ENCODE assay signal across 8 mouse cellular contexts in the genomic region with DNA sequence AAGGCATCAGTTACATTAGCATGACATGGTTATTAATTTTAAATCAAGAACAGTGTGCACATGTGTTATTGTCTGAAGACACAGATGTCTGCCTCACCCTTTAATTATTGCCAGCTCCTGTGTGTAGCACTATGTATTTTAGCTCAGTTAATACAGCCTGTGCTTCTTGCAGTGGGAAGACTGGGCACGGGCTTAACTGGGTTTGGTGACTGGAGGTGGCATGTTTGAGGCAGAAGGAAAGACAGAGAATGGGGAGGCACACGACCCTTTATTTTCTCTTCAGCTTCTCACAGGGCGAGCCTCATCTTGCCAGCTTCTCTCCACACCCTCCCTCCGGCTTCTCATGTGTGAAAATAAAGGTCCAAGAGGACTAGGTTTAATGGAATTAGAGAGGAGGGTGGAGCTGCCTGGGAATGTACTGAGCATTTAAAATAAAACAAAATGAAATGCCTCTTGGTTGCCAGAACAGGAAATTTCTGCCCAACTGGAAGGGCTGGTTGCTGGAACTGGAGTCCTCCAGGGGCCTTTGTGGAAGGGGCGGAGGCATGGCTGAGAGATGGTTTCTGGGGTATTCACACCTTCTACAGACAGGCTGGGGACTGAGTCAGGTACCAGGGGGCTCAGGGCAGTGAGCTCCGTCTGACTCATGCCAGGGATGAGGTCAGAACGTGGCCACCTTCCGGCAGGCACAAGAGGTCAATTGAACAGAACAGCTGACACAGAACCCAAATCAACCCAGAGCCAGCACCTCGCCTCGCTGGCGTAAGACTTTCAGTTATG. TPM values are rescaled to one million over a fixed set of nuclear protein-coding genes. Genes with fewer than 3 reads are reported as not detected.
A peak's percentile ranks its signal among the peaks of the same experiment; 100 is the strongest.
DNase-seq lines count a peak whose midpoint lies in the region; ATAC-seq lines count a peak whose summit lies in the region.

No protein-coding gene starts in this region.

- ATAC-seq in forebrain, embryonic 16.5 days = peak; percentile 54; the same call in 1 of the 2 replicates
- no peak for ATAC-seq in forebrain, embryonic 13.5 days
- peak; percentile 71 for ATAC-seq in lung, embryonic 16.5 days (ENCODE audit: low read depth)

- H3K4me3 ChIP-seq in forebrain, embryonic 16.5 days (replicated peaks; ENCODE audit: low read length) = no peak overlapping the region
- no peak overlapping the region for H3K4me3 ChIP-seq in forebrain, embryonic 13.5 days
- H3K4me3 ChIP-seq in lung, embryonic 16.5 days (ENCODE audit: low read length) = no peak overlapping the region

- H3K4me1 ChIP-seq in forebrain, embryonic 16.5 days (replicated peaks; ENCODE audit: control insufficient read depth, insufficient read depth, low read length) = peaks cover 3% of the 10 kb centered on the region; the same call in 1 of the 2 replicates
- no peaks in the 10 kb centered on the region for H3K4me1 ChIP-seq in forebrain, embryonic 13.5 days
- peaks cover 20% of the 10 kb centered on the region for H3K4me1 ChIP-seq in lung, embryonic 16.5 days (replicated peaks; ENCODE audit: control insufficient read depth, insufficient read depth, low read length)

- no peaks in the 10 kb centered on the region for H3K27me3 ChIP-seq in forebrain, embryonic 16.5 days (replicated peaks; ENCODE audit: control insufficient read depth, insufficient read depth, low read length)
- H3K27me3 ChIP-seq in forebrain, embryonic 13.5 days = no peaks in the 10 kb centered on the region
- no peaks in the 10 kb centered on the region for H3K27me3 ChIP-seq in lung, embryonic 16.5 days (ENCODE audit: control insufficient read depth, insufficient read depth, low read depth, low read length)

- H3K36me3 ChIP-seq in forebrain, embryonic 16.5 days (ENCODE audit: control insufficient read depth, insufficient read depth) = no peaks in the 10 kb centered on the region
- H3K36me3 ChIP-seq in forebrain, embryonic 13.5 days (ENCODE audit: poor library complexity, severe bottlenecking) = no peaks in the 10 kb centered on the region
- no peaks in the 10 kb centered on the region for H3K36me3 ChIP-seq in lung, embryonic 16.5 days (ENCODE audit: control insufficient read depth, insufficient read depth, low read length)

- no peak overlapping the region for H3K27ac ChIP-seq in forebrain, embryonic 16.5 days (ENCODE audit: low read length)
- H3K27ac ChIP-seq in forebrain, embryonic 13.5 days = no peak overlapping the region
- peak overlapping the region; percentile 87 for H3K27ac ChIP-seq in lung, embryonic 16.5 days (ENCODE audit: low read length)

- WGBS in forebrain, embryonic 16.5 days = 73% methylated on average over 11 of the region's 11 CpGs
- 76% methylated on average over 11 of the region's 11 CpGs for WGBS in forebrain, embryonic 13.5 days
- WGBS in lung, embryonic 16.5 days = 55% methylated on average over 11 of the region's 11 CpGs

- peak; percentile 81 for DNase-seq in MN1 (ENCODE audit: low spot score)
- DNase-seq in gastrocnemius, postnatal 36 days = peak; percentile 33 to 45
- DNase-seq in ovary, postnatal 10 days (ENCODE audit: low spot score) = no peak
- DNase-seq in embryo, embryonic 9.5 days (ENCODE audit: extremely low spot score) = no peak
- no peak for DNase-seq in heart, postnatal 14 days

- intact Hi-C loops in gastrocnemius, postnatal 36 days (cut with DNase I) = no loop called here
- intact Hi-C loops in heart, postnatal 14 days (cut with DNase I) = no loop called here

- H3K9me3 ChIP-seq in forebrain, embryonic 16.5 days (ENCODE audit: control insufficient read depth, low read length) = no peaks in the 10 kb centered on the region
- H3K9me3 ChIP-seq in forebrain, embryonic 13.5 days (replicated peaks) = no peaks in the 10 kb centered on the region
- H3K9me3 ChIP-seq in lung, embryonic 16.5 days (ENCODE audit: control insufficient read depth, low read length) = no peaks in the 10 kb centered on the region

- no peak overlapping the region for H3K9ac ChIP-seq in forebrain, embryonic 16.5 days (replicated peaks; ENCODE audit: low read depth, low read length)
- H3K9ac ChIP-seq in forebrain, embryonic 13.5 days = no peak overlapping the region
- H3K9ac ChIP-seq in lung, embryonic 16.5 days (ENCODE audit: low read length) = no peak overlapping the region; the same call in 1 of the 2 replicates

- H3K4me2 ChIP-seq in forebrain, embryonic 16.5 days (ENCODE audit: low read length) = no peak overlapping the region
- no peak overlapping the region for H3K4me2 ChIP-seq in forebrain, embryonic 13.5 days
- no peak overlapping the region for H3K4me2 ChIP-seq in lung, embryonic 16.5 days (ENCODE audit: low read depth, low read length)

RNA-seq across cellular contexts. Expression of a gene that starts 14.9 kb away (rescaled TPM):
- polyA plus RNA-seq in forebrain, embryonic 16.5 days (2015; fragmentation: Nextera tagmentation; extraction: Ambion mirVana) = not detected in 2 replicates
- polyA plus RNA-seq in forebrain, embryonic 13.5 days (2015; fragmentation: Nextera tagmentation; extraction: Ambion mirVana) = not detected in 2 replicates
- not detected for total RNA-seq in gastrocnemius, postnatal 36 days (2021)
- 0.15 and 0.49 TPM in 2 replicates for polyA plus RNA-seq in lung, embryonic 16.5 days (2015; fragmentation: Nextera tagmentation; extraction: Ambion mirVana)
- total RNA-seq in heart, postnatal 14 days (2021) = not detected

RNA-seq across cellular contexts. Expression of a gene that starts 41.1 kb away (rescaled TPM):
- polyA plus RNA-seq in forebrain, embryonic 16.5 days (2015; fragmentation: Nextera tagmentation; extraction: Ambion mirVana) = 0.32 TPM in 1 of 2 replicates, not detected in the other
- polyA plus RNA-seq in forebrain, embryonic 13.5 days (2015; fragmentation: Nextera tagmentation; extraction: Ambion mirVana) = 0.41 and 0.48 TPM in 2 replicates
- total RNA-seq in gastrocnemius, postnatal 36 days (2021) = not detected
- polyA plus RNA-seq in lung, embryonic 16.5 days (2015; fragmentation: Nextera tagmentation; extraction: Ambion mirVana) = 7.0 and 7.6 TPM in 2 replicates
- total RNA-seq in heart, postnatal 14 days (2021) = under 1 TPM in 1 of 2 experiments, not detected in 1; 0.86 TPM

Comparison
In these comparisons a context has a peak if more than half of its experiments do, and no peak if none do; other contexts are left out.
1. DNase-seq: peak in MN1 (single experiment) and gastrocnemius, postnatal 36 days (2 of 2); none in ovary, postnatal 10 days (single experiment), embryo, embryonic 9.5 days (single experiment) and heart, postnatal 14 days (0 of 2).